Mouse (Mus musculus) liver, embryonic 14 days (tissue): ENCODE results near the gene Rpl4. TPM values are rescaled to one million over a fixed set of nuclear protein-coding genes. Genes with fewer than 3 reads are reported as not detected.

Experiments
- polyA plus RNA-seq: library from polyadenylated mRNA; depleted of rRNA; stranded (reverse); fragments of >200 nt; gene quantifications from 2 replicates; pipeline ENCODE4 v1.2.3, GENCODE M21; 2012; rRNA removed

Rpl4 gene
- 934 and 1,031 TPM in 2 replicates for polyA plus RNA-seq

DNA sequence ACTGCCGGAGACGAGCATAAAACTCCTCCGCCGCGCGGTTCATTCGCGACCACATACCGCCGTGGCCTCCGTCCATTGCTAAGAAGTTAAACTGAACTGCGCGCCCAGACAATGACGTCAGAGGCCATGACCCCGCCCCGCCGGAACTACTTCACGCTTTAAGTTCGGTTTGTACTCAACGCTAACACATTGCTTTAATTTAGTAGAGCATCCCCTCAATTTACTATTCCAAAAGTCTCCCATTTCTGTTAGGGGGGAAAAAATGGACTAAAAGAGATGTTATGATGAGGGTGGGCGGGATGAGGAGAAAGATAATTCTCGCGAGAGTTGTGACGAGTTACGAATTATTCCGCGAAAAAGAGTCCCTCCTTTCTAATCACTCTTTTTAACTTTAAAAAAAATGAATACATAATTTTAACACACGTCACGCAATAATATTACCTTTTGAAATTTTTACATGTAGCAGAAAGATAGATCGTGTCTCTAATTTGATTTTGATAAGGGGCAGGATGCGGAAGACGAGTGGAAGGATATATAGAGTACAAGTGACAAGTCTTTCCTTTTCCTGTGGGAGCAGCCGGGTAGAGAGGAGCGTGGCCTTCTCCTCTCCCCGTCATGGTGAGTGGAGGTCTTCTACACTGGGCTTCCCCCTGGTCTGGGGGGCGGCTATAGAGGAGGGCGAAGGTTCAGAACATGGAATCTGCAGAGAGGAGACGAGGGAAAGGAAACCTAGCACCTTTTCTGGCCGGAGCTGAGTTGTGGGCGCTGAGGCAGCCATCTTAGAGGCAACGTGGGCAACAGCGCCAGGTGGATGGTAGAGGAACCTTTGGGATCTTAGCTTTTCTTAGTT, at the start of gene Rpl4, which contains the start of gene Zwilch:
Gene Rpl4, plus strand, starts transcription at position 560 of the 850 bp plus-strand sequence.
Gene Zwilch, minus strand, starts transcription at position 289 of the 850 bp plus-strand sequence.

DNA sequence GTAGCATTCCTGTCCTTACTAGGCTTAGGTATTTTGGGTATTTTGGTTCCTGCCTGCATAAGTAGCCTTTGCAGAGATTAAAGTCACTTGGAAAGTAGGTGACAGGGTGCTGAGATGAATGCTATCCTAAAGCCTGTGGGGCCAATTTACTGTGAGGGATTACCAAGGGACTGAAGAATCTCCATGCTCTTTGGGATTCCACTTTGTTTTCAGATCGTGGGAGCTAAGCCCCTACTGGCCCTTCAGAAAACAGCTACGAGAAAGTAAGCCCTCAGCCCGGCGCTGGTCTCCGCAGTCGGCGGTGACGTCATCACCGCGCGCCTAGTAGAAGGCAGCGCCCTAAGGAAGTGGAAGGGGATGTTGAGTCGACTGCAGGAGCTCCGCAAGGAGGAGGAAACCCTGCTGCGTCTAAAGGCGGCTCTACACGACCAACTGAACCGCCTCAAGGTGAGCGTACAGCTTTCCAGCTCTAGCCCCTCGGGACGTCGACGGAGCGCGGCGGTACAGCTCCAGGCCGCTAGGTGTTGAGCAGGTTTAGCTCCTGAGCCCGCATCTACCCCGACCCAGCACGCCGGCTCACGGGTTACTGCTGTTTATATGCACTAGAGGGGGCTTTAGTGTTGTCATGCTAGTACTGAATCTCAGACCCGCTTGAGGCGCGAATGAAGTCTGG, 5.9 kb downstream of the Rpl4 start, which contains the start of gene Snapc5:
Gene Snapc5, plus strand, starts transcription at position 301 of the 673 bp plus-strand sequence.

Other genes with a start within 250 kb of the Rpl4 start
- gene Smad6, start 151.3 kb upstream of the Rpl4 start, polyA plus RNA-seq = 3.4 and 3.6 TPM in 2 replicates
- 0.02 and 0.03 TPM in 2 replicates for gene Lctl, start 56.2 kb upstream of the Rpl4 start, polyA plus RNA-seq
- 39.8 and 41.2 TPM in 2 replicates for gene Zwilch, start 271 bp upstream of the Rpl4 start, polyA plus RNA-seq
- 13.3 TPM in 2 replicates for gene Snapc5, start 5.9 kb downstream of the Rpl4 start, polyA plus RNA-seq
- gene Uchl4, start 61.8 kb downstream of the Rpl4 start, polyA plus RNA-seq = 0.07 and 0.08 TPM in 2 replicates
- 12.8 and 15.0 TPM in 2 replicates for gene Map2k1, start 80.3 kb downstream of the Rpl4 start, polyA plus RNA-seq
- 131 and 158 TPM in 2 replicates for gene Tipin, start 108.2 kb downstream of the Rpl4 start, polyA plus RNA-seq
- gene Dis3l, start 167.9 kb downstream of the Rpl4 start, polyA plus RNA-seq = 5.2 and 5.8 TPM in 2 replicates
- 0.16 and 0.20 TPM in 2 replicates for gene Megf11, start 212.3 kb downstream of the Rpl4 start, polyA plus RNA-seq